Mouse (Mus musculus) olfactory bulb, adult 2 months (tissue): ENCODE measurements around the gene Ggt6.

ENCODE experiments used
- CTCF ChIP-seq: fragments of 200-500 bp; IDR thresholded peaks from 2 replicates; pipeline ENCODE4 v1.5.1; 2012; ENCODE audit warnings: low read depth, mild to moderate bottlenecking, low read length, moderate library complexity; ENCODE audit not compliant: insufficient read depth
- POLR2A ChIP-seq: fragments of 200-500 bp; IDR thresholded peaks from 2 replicates; pipeline ENCODE4 v1.6.1; 2012; ENCODE audit warnings: mild to moderate bottlenecking, low read depth, low read length, moderate library complexity; ENCODE audit not compliant: insufficient read depth

GRCm38 (mm10) chr11:72413601-72414190, 21.6 kb upstream of the Ggt6 start:
- TF ChIP-seq CTCF: no peak
- no peak for TF ChIP-seq POLR2A
